Mouse (Mus musculus): ENCODE results near the gene Klk1b26. TPM values are rescaled to one million over a fixed set of nuclear protein-coding genes. Genes with fewer than 3 reads are reported as not detected.
"Not testable (repeated sequence)": the region's sequence is repeated elsewhere in the genome, so short reads cannot be mapped to it uniquely, and the experiment has no call there.

Gene Klk1b26
- polyA plus RNA-seq, 1 experiment from 2014 or later: 2.2 TPM

- WGBS: 79% methylated on average over 6 of the region's 6 CpGs
- not testable (repeated sequence) for ATAC-seq (ENCODE audit: low read depth); H3K27ac ChIP-seq (replicated peaks; ENCODE audit: low read depth, low read length); H3K4me2 ChIP-seq (ENCODE audit: low read depth, low read length); H3K36me3 ChIP-seq (ENCODE audit: control insufficient read depth, insufficient read depth, low read length); H3K27me3 ChIP-seq (replicated peaks; ENCODE audit: control insufficient read depth, insufficient read depth, low read length); DNase-seq (ENCODE audit: low spot score); H3K4me3 ChIP-seq (ENCODE audit: low read depth, low read length); H3K9ac ChIP-seq (ENCODE audit: low read depth, low read length); H3K4me1 ChIP-seq (ENCODE audit: control insufficient read depth, insufficient read depth, low read length); H3K9me3 ChIP-seq (ENCODE audit: control insufficient read depth, low read length)
Measured at GRCm38 (mm10) chr7:44014666-44015065, 2.7 kb downstream of the Klk1b26 start.

GRCm38 (mm10) chr7:44015071-44015470, 3.1 kb downstream of the Klk1b26 start:
- H3K9me3 ChIP-seq (ENCODE audit: control insufficient read depth, low read length): no peaks in the 10 kb centered on the region
- DNase-seq (ENCODE audit: low spot score) (no peak), ATAC-seq (ENCODE audit: low read depth) (no peak)
- H3K27me3 ChIP-seq (replicated peaks; ENCODE audit: control insufficient read depth, insufficient read depth, low read length): no peaks in the 10 kb centered on the region
- 75% methylated on average over 5 of the region's 5 CpGs for WGBS
- H3K36me3 ChIP-seq (ENCODE audit: control insufficient read depth, insufficient read depth, low read length): no peaks in the 10 kb centered on the region
- H3K4me1 ChIP-seq (ENCODE audit: control insufficient read depth, insufficient read depth, low read length): no peaks in the 10 kb centered on the region
- H3K9ac ChIP-seq (ENCODE audit: low read depth, low read length): no peak overlapping the region
- H3K4me2 ChIP-seq (ENCODE audit: low read depth, low read length): no peak overlapping the region
- no peak overlapping the region for H3K4me3 ChIP-seq (ENCODE audit: low read depth, low read length)
- no peak overlapping the region for H3K27ac ChIP-seq (replicated peaks; ENCODE audit: low read depth, low read length)

GRCm38 (mm10) chr7:44051990-44052389, 40.0 kb downstream of the Klk1b26 start, which contains the start of gene Klk1b27:
Gene Klk1b27 (plus strand): TSS chr7:44052290.
- WGBS: 74% methylated on average over 3 of the region's 3 CpGs

More at GRCm38 (mm10) chr7:44051990-44052389, 40.0 kb downstream of the Klk1b26 start, which contains the start of gene Klk1b27:
- not testable (repeated sequence) for H3K4me1 ChIP-seq (ENCODE audit: control insufficient read depth, insufficient read depth, low read length); DNase-seq (ENCODE audit: low spot score); H3K27me3 ChIP-seq (replicated peaks; ENCODE audit: control insufficient read depth, insufficient read depth, low read length); H3K9me3 ChIP-seq (ENCODE audit: control insufficient read depth, low read length); H3K27ac ChIP-seq (replicated peaks; ENCODE audit: low read depth, low read length); H3K9ac ChIP-seq (ENCODE audit: low read depth, low read length); H3K36me3 ChIP-seq (ENCODE audit: control insufficient read depth, insufficient read depth, low read length); H3K4me3 ChIP-seq (ENCODE audit: low read depth, low read length); ATAC-seq (ENCODE audit: low read depth); H3K4me2 ChIP-seq (ENCODE audit: low read depth, low read length)

Other genes starting within 250 kb of the Klk1b26 start
- 0.37 and 0.65 TPM in 2 replicates for gene Klk12, start 243.3 kb upstream of the Klk1b26 start, polyA plus RNA-seq (2014; fragmentation: Nextera tagmentation; extraction: Ambion mirVana)
- 3.2 and 5.3 TPM in 2 replicates for gene Klk11, start 237.6 kb upstream of the Klk1b26 start, polyA plus RNA-seq (2014; fragmentation: Nextera tagmentation; extraction: Ambion mirVana)
- gene Klk10, start 231.1 kb upstream of the Klk1b26 start, polyA plus RNA-seq (2014; fragmentation: Nextera tagmentation; extraction: Ambion mirVana): 8.8 and 17.2 TPM in 2 replicates
- 0.28 and 0.49 TPM in 2 replicates for gene Klk9, start 220.3 kb upstream of the Klk1b26 start, polyA plus RNA-seq (2014; fragmentation: Nextera tagmentation; extraction: Ambion mirVana)
- gene Klk8, start 214.6 kb upstream of the Klk1b26 start, polyA plus RNA-seq (2014; fragmentation: Nextera tagmentation; extraction: Ambion mirVana): 25.7 and 27.4 TPM in 2 replicates
- 1.1 and 1.6 TPM in 2 replicates for gene Klk7, start 200.9 kb upstream of the Klk1b26 start, polyA plus RNA-seq (2014; fragmentation: Nextera tagmentation; extraction: Ambion mirVana)
- gene Klk6, start 187.7 kb upstream of the Klk1b26 start, polyA plus RNA-seq (2014; fragmentation: Nextera tagmentation; extraction: Ambion mirVana): 0.18 and 0.42 TPM in 2 replicates
- 1.3 and 1.6 TPM in 2 replicates for gene Klk5, start 170.2 kb upstream of the Klk1b26 start, polyA plus RNA-seq (2014; fragmentation: Nextera tagmentation; extraction: Ambion mirVana)
- gene Klk4, start 131.0 kb upstream of the Klk1b26 start, polyA plus RNA-seq (2014; fragmentation: Nextera tagmentation; extraction: Ambion mirVana): 0.14 TPM in 1 of 2 replicates, not detected in the other
- gene Klk15, start 78.4 kb upstream of the Klk1b26 start, polyA plus RNA-seq (2014; fragmentation: Nextera tagmentation; extraction: Ambion mirVana): not detected in 2 replicates
- gene Klk1b8, start 61.5 kb upstream of the Klk1b26 start, polyA plus RNA-seq (2014; fragmentation: Nextera tagmentation; extraction: Ambion mirVana): not detected in 2 replicates
- not detected in 2 replicates for gene Klk1b1, start 45.4 kb upstream of the Klk1b26 start, polyA plus RNA-seq (2014; fragmentation: Nextera tagmentation; extraction: Ambion mirVana)
- not detected in 2 replicates for gene Klk1b9, start 36.1 kb upstream of the Klk1b26 start, polyA plus RNA-seq (2014; fragmentation: Nextera tagmentation; extraction: Ambion mirVana)
- not detected in 2 replicates for gene Klk1b11, start 16.3 kb upstream of the Klk1b26 start, polyA plus RNA-seq (2014; fragmentation: Nextera tagmentation; extraction: Ambion mirVana)
- not detected in 2 replicates for gene Klk1b27, start 40.1 kb downstream of the Klk1b26 start, polyA plus RNA-seq (2014; fragmentation: Nextera tagmentation; extraction: Ambion mirVana)
- gene Klk1b21, start 90.2 kb downstream of the Klk1b26 start, polyA plus RNA-seq (2014; fragmentation: Nextera tagmentation; extraction: Ambion mirVana): not detected in 2 replicates
- gene Klk1b22, start 100.5 kb downstream of the Klk1b26 start, polyA plus RNA-seq (2014; fragmentation: Nextera tagmentation; extraction: Ambion mirVana): not detected in 2 replicates
- gene Klk1b16, start 124.6 kb downstream of the Klk1b26 start, polyA plus RNA-seq (2014; fragmentation: Nextera tagmentation; extraction: Ambion mirVana): not detected in 2 replicates
- not detected in 2 replicates for gene Klk1b24, start 176.1 kb downstream of the Klk1b26 start, polyA plus RNA-seq (2014; fragmentation: Nextera tagmentation; extraction: Ambion mirVana)
- gene Klk1b3, start 186.0 kb downstream of the Klk1b26 start, polyA plus RNA-seq (2014; fragmentation: Nextera tagmentation; extraction: Ambion mirVana): not detected in 2 replicates
- not detected in 2 replicates for gene Klk1b4, start 195.3 kb downstream of the Klk1b26 start, polyA plus RNA-seq (2014; fragmentation: Nextera tagmentation; extraction: Ambion mirVana)
- not detected in 2 replicates for gene Klk1b5, start 203.8 kb downstream of the Klk1b26 start, polyA plus RNA-seq (2014; fragmentation: Nextera tagmentation; extraction: Ambion mirVana)
- gene Klk1, start 213.2 kb downstream of the Klk1b26 start, polyA plus RNA-seq (2014; fragmentation: Nextera tagmentation; extraction: Ambion mirVana): not detected in 2 replicates
- gene Gm36864, start 224.0 kb downstream of the Klk1b26 start, polyA plus RNA-seq (2014; fragmentation: Nextera tagmentation; extraction: Ambion mirVana): not detected in 2 replicates
- gene 1700028J19Rik, start 234.5 kb downstream of the Klk1b26 start, polyA plus RNA-seq (2014; fragmentation: Nextera tagmentation; extraction: Ambion mirVana): 0.83 and 1.1 TPM in 2 replicates
- 117 and 144 TPM in 2 replicates for gene 2410002F23Rik, start 234.6 kb downstream of the Klk1b26 start, polyA plus RNA-seq (2014; fragmentation: Nextera tagmentation; extraction: Ambion mirVana)
- gene Acp4, start 245.2 kb downstream of the Klk1b26 start, polyA plus RNA-seq (2014; fragmentation: Nextera tagmentation; extraction: Ambion mirVana): 0.92 and 0.96 TPM in 2 replicates
- gene Gm15517, start 249.3 kb downstream of the Klk1b26 start, polyA plus RNA-seq (2014; fragmentation: Nextera tagmentation; extraction: Ambion mirVana): not detected in 2 replicates

All from embryonic facial prominence, embryonic 14.5 days (tissue).